9 mouse cellular contexts compared by ENCODE assay signal in the genomic region with DNA sequence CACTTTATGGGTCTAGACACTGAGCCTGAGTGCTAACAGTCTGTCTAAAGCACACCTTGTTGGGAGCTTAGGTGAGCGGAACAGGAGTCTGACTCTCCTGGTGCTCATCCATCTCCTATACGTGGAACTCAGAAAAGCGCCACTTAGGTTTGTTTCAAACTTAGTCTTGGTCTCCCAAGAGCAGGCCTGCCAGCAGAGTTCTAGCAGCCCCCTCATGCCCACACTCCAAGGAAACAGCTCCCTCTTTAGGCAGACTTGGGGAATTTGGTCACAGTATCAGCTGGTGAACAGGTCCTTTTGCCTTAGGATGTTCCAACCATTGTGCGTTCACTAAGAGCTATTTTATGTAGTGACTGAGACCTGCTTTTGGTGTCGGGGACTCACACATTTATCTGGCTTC.
DNase-seq lines count a peak whose midpoint lies in the region; ATAC-seq and TF ChIP-seq lines count a peak whose summit lies in the region.
"Had no signal": no experiment of that assay in that cellular context is flagged by ENCODE, and none has a peak within 500 bp of the region (broad histone marks: within the 10 kb centered on the region; RNA-seq: fewer than 3 reads in every experiment).

No protein-coding gene starts in this region.

- no peak overlapping the region for H3K9ac ChIP-seq in liver, embryonic 14.5 days (replicated peaks)
- H3K9ac ChIP-seq: neural tube, embryonic 12.5 days had no signal

- H3K4me3 ChIP-seq in liver, embryonic 14.5 days (ENCODE audit: insufficient read depth in 1 of 2, low read depth in 2 of 2, low read length in 2 of 2), result no peak overlapping the region
- H3K4me3 ChIP-seq in embryonic facial prominence, embryonic 10.5 days, result no peak overlapping the region
- H3K4me3 ChIP-seq: neural tube, embryonic 12.5 days had no signal

- H3K27ac ChIP-seq in liver, embryonic 14.5 days, result no peak overlapping the region
- H3K27ac ChIP-seq in embryonic facial prominence, embryonic 10.5 days (replicated peaks), result no peak overlapping the region
- H3K27ac ChIP-seq: neural tube, embryonic 12.5 days had no signal

- ATAC-seq in liver, embryonic 14.5 days (ENCODE audit: insufficient read depth), result no peak

- no peaks in the 10 kb centered on the region for H3K4me1 ChIP-seq in liver, embryonic 14.5 days (replicated peaks; ENCODE audit: control insufficient read depth in 2 of 2, insufficient read depth in 2 of 2, low read length in 1 of 2)
- H3K4me1 ChIP-seq in embryonic facial prominence, embryonic 10.5 days, result no peaks in the 10 kb centered on the region
- H3K4me1 ChIP-seq: neural tube, embryonic 12.5 days had no signal

- no peaks in the 10 kb centered on the region for H3K9me3 ChIP-seq in liver, embryonic 14.5 days (ENCODE audit: control insufficient read depth, low read length)
- no peaks in the 10 kb centered on the region for H3K9me3 ChIP-seq in embryonic facial prominence, embryonic 10.5 days
- H3K9me3 ChIP-seq: neural tube, embryonic 12.5 days had no signal

- DNase-seq in adrenal gland, postnatal 10 days, result peak; percentile 28
- DNase-seq in adrenal gland, postnatal 25 days, result no peak
- no peak for DNase-seq in liver, embryonic 14.5 days (ENCODE audit: low read depth in 3 of 3, low spot score in 3 of 3)
- DNase-seq in liver, result no peak
- peak; percentile 43 for DNase-seq in embryonic facial prominence, embryonic 10.5 days (ENCODE audit: low spot score)
- peak; percentile 59 for DNase-seq in left cerebral cortex, postnatal 14 days (ENCODE audit: low spot score in 2 of 2)
- peak; percentile 9 for DNase-seq in retina, postnatal 7 days (ENCODE audit: low read depth, low spot score)
- no peak for DNase-seq in cerebellum, adult 8-10 months

- no peaks in the 10 kb centered on the region for H3K27me3 ChIP-seq in liver, embryonic 14.5 days (ENCODE audit: control insufficient read depth, insufficient read depth, low read length)
- H3K27me3 ChIP-seq in embryonic facial prominence, embryonic 10.5 days (replicated peaks; ENCODE audit: low read depth, poor library complexity, severe bottlenecking), result no peaks in the 10 kb centered on the region; the same call in 1 of the 2 replicates
- H3K27me3 ChIP-seq: neural tube, embryonic 12.5 days had no signal

- no peaks in the 10 kb centered on the region for H3K36me3 ChIP-seq in liver, embryonic 14.5 days (replicated peaks; ENCODE audit: control insufficient read depth, insufficient read depth, low read depth)
- H3K36me3 ChIP-seq in embryonic facial prominence, embryonic 10.5 days (replicated peaks), result no peaks in the 10 kb centered on the region
- H3K36me3 ChIP-seq: neural tube, embryonic 12.5 days had no signal

- peak; percentile 47 for TF ChIP-seq CTCF in liver, embryonic 14.5 days (IDR thresholded peaks at IDR 0.05; ENCODE audit: low read depth)

- no peak overlapping the region for H3K4me2 ChIP-seq in liver, embryonic 14.5 days (ENCODE audit: low read depth)
- H3K4me2 ChIP-seq: neural tube, embryonic 12.5 days had no signal

- intact Hi-C loops in left cerebral cortex, postnatal 14 days (cut with DNase I), result loop anchor here (2.0 kb wide), 1 partner anchor 185 kb away; no protein-coding TSS in a partner anchor

- 38% methylated on average over 5 of the region's 5 CpGs for WGBS in liver, embryonic 14.5 days (ENCODE audit: insufficient replicate concordance)
- 43% methylated on average over 5 of the region's 5 CpGs for WGBS in embryonic facial prominence, embryonic 10.5 days

- no peak for TF ChIP-seq EP300 in liver, embryonic 14.5 days (IDR thresholded peaks at IDR 0.05; ENCODE audit: low read depth)

Comparison
In these comparisons a context has a peak if more than half of its experiments do, and no peak if none do; other contexts are left out.
1. DNase-seq: peak in adrenal gland, postnatal 10 days (single experiment), embryonic facial prominence, embryonic 10.5 days (single experiment), left cerebral cortex, postnatal 14 days (2 of 2) and retina, postnatal 7 days (single experiment); none in adrenal gland, postnatal 25 days (single experiment), liver, embryonic 14.5 days (0 of 3), liver (single experiment) and cerebellum, adult 8-10 months (single experiment).